ENCODE assay signal across 27 mouse cellular contexts in the genomic region with DNA sequence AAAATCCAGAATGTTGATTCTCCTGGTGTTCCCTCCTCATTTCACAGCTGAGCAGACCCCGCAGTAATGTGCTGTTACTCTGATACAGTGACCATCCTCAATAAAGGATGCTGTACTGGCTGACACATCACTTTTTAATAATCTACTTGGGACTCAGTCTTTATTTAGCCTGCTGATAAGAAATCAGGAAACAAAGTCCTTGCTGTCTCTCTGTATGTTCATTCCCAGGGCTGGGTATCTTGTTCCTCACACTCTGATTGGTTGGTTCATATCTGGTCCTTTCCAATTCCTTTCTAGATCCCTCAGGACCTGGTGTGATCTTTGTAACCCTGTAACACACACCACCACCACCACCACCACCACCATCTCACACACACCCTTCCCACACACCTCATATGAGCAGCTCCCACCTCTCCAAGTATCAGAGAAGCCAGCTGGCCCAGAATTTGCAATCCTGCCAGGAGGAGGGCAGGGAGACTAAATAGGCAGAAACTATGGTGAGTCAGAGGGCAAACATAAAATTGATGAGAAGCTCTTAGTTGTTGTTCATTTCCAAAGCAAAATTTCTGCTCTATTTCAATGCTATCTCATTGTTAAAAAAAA. TPM values are rescaled to one million over a fixed set of nuclear protein-coding genes. Genes with fewer than 3 reads are reported as not detected.
DNase-seq lines count a peak whose midpoint lies in the region; ATAC-seq and TF ChIP-seq lines count a peak whose summit lies in the region.
"Had no signal": no experiment of that assay in that cellular context is flagged by ENCODE, and none has a peak within 500 bp of the region (broad histone marks: within the 10 kb centered on the region; RNA-seq: fewer than 3 reads in every experiment).

No protein-coding gene starts in this region.

- no peak overlapping the region for H3K9ac ChIP-seq in intestine, embryonic 15.5 days
- H3K9ac ChIP-seq in lung, postnatal 0 days (replicated peaks; ENCODE audit: low read depth) = no peak overlapping the region
- no peak overlapping the region for H3K9ac ChIP-seq in forebrain, embryonic 14.5 days (ENCODE audit: low read length)
- H3K9ac ChIP-seq: hindbrain, embryonic 14.5 days; limb, embryonic 13.5 days; midbrain, embryonic 12.5 days; neural tube, embryonic 13.5 days had no signal

- TF ChIP-seq EP300 in lung, postnatal 0 days (IDR thresholded peaks at IDR 0.05) = no peak

- WGBS in intestine, embryonic 15.5 days = 76% methylated on average over 1 of the region's 1 CpGs
- WGBS in lung, postnatal 0 days = 77% methylated on average over 1 of the region's 1 CpGs
- 93% methylated on average over 1 of the region's 1 CpGs for WGBS in forebrain, embryonic 14.5 days

- no peak overlapping the region for H3K4me3 ChIP-seq in intestine, embryonic 15.5 days (replicated peaks)
- no peak overlapping the region for H3K4me3 ChIP-seq in lung, postnatal 0 days (ENCODE audit: low read depth, low read length)
- no peak overlapping the region for H3K4me3 ChIP-seq in forebrain, embryonic 14.5 days (ENCODE audit: low read depth, low read length)
- H3K4me3 ChIP-seq: forebrain, embryonic 10.5 days; gastrocnemius, adult 2 months; layer of hippocampus, adult 2 months; limb, embryonic 13.5 days; megakaryocyte, embryonic 14.5 days; midbrain, embryonic 12.5 days; myocyte; neural tube, embryonic 13.5 days had no signal

- peak; percentile 48 to 51 for DNase-seq in cerebellum, postnatal 10 days
- no peak for DNase-seq in cerebellum, adult 9-11 months
- DNase-seq in NIH3T3 (ENCODE audit: low read depth) = peak; percentile 63
- DNase-seq in lung, postnatal 0 days (ENCODE audit: low spot score) = no peak
- no peak for DNase-seq in forebrain, embryonic 14.5 days (ENCODE audit: low spot score)
- DNase-seq: cerebellum, adult 18-20 months; gastrocnemius, adult 2 months; gastrocnemius, postnatal 36 days; heart, adult 18-20 months; kidney, adult 2 months; kidney, postnatal 36 days; lung, postnatal 4 days; right cerebral cortex, postnatal 4 days had no signal

- no peak overlapping the region for H3K4me2 ChIP-seq in intestine, embryonic 15.5 days (replicated peaks)
- no peak overlapping the region for H3K4me2 ChIP-seq in lung, postnatal 0 days (replicated peaks; ENCODE audit: low read depth, low read length)
- H3K4me2 ChIP-seq in forebrain, embryonic 14.5 days (ENCODE audit: low read length) = no peak overlapping the region
- H3K4me2 ChIP-seq: heart, embryonic 11.5 days; hindbrain, embryonic 14.5 days; limb, embryonic 13.5 days; liver, embryonic 11.5 days; midbrain, embryonic 12.5 days; neural tube, embryonic 13.5 days had no signal

- TF ChIP-seq CTCF in lung, postnatal 0 days (IDR thresholded peaks at IDR 0.05) = no peak

- H3K27me3 ChIP-seq in intestine, embryonic 15.5 days (replicated peaks) = no peaks in the 10 kb centered on the region
- no peaks in the 10 kb centered on the region for H3K27me3 ChIP-seq in lung, postnatal 0 days (replicated peaks; ENCODE audit: insufficient read depth, low read length)
- no peaks in the 10 kb centered on the region for H3K27me3 ChIP-seq in forebrain, embryonic 14.5 days (replicated peaks; ENCODE audit: control insufficient read depth, insufficient read depth, low read length)
- H3K27me3 ChIP-seq: limb, embryonic 13.5 days; megakaryocyte, embryonic 14.5 days; midbrain, embryonic 12.5 days; neural tube, embryonic 13.5 days had no signal

- H3K36me3 ChIP-seq in intestine, embryonic 15.5 days = no peaks in the 10 kb centered on the region
- H3K36me3 ChIP-seq in lung, postnatal 0 days (ENCODE audit: insufficient read depth, low read length) = no peaks in the 10 kb centered on the region
- H3K36me3 ChIP-seq in forebrain, embryonic 14.5 days (ENCODE audit: control insufficient read depth, insufficient read depth, low read length) = no peaks in the 10 kb centered on the region
- H3K36me3 ChIP-seq: forebrain, embryonic 10.5 days; limb, embryonic 13.5 days; midbrain, embryonic 12.5 days; neural tube, embryonic 13.5 days had no signal

- H3K27ac ChIP-seq in intestine, embryonic 15.5 days = peak overlapping the region; percentile 49
- no peak overlapping the region for H3K27ac ChIP-seq in lung, postnatal 0 days (ENCODE audit: low read length)
- no peak overlapping the region for H3K27ac ChIP-seq in forebrain, embryonic 14.5 days (ENCODE audit: low read depth, low read length)
- H3K27ac ChIP-seq: forebrain, embryonic 10.5 days; gastrocnemius, adult 2 months; hindbrain, embryonic 14.5 days; layer of hippocampus, adult 2 months; limb, embryonic 13.5 days; midbrain, embryonic 12.5 days; neural tube, embryonic 13.5 days had no signal

- H3K4me1 ChIP-seq in intestine, embryonic 15.5 days (replicated peaks) = 0 out of 2 replicates have a peak, but pooled peaks cover 6% of the 10 kb centered on the region
- H3K4me1 ChIP-seq in lung, postnatal 0 days (ENCODE audit: insufficient read depth, low read depth, low read length) = no peaks in the 10 kb centered on the region
- H3K4me1 ChIP-seq in forebrain, embryonic 14.5 days (ENCODE audit: control insufficient read depth, insufficient read depth, low read length) = no peaks in the 10 kb centered on the region
- H3K4me1 ChIP-seq: forebrain, embryonic 10.5 days; limb, embryonic 13.5 days; midbrain, embryonic 12.5 days; neural tube, embryonic 13.5 days had no signal

- H3K9me3 ChIP-seq in intestine, embryonic 15.5 days = no peaks in the 10 kb centered on the region
- no peaks in the 10 kb centered on the region for H3K9me3 ChIP-seq in lung, postnatal 0 days (ENCODE audit: low read length)
- no peaks in the 10 kb centered on the region for H3K9me3 ChIP-seq in forebrain, embryonic 14.5 days (replicated peaks; ENCODE audit: control insufficient read depth, low read length)
- H3K9me3 ChIP-seq: forebrain, embryonic 10.5 days; G1E; limb, embryonic 13.5 days; megakaryocyte, embryonic 14.5 days; midbrain, embryonic 12.5 days; neural tube, embryonic 13.5 days had no signal

- ATAC-seq in intestine, embryonic 15.5 days = peak; percentile 26; the same call in 1 of the 2 replicates
- no peak for ATAC-seq in lung, postnatal 0 days
- no peak for ATAC-seq in forebrain, embryonic 14.5 days
- ATAC-seq: forebrain, embryonic 16.5 days had no signal

RNA-seq across cellular contexts. Expression of gene Muc13, which starts 18.0 kb away (rescaled TPM):
- polyA plus RNA-seq in intestine, embryonic 15.5 days (2015; fragmentation: Nextera tagmentation; extraction: Ambion mirVana) = 209 and 261 TPM in 2 replicates
- polyA plus RNA-seq in lung, postnatal 0 days (2015; fragmentation: Nextera tagmentation; extraction: Ambion mirVana) = 0.08 and 0.11 TPM in 2 replicates
- polyA plus RNA-seq in forebrain, embryonic 14.5 days (2014; fragmentation: Nextera tagmentation; extraction: Ambion mirVana) = not detected in 2 replicates
- polyA plus RNA-seq: hindbrain, embryonic 14.5 days; midbrain, postnatal 0 days; neural tube, embryonic 13.5 days had no signal

RNA-seq across cellular contexts. Expression of gene Itgb5, which starts 53.6 kb away (rescaled TPM):
- polyA plus RNA-seq in intestine, embryonic 15.5 days (2015; fragmentation: Nextera tagmentation; extraction: Ambion mirVana) = 35.8 and 36.1 TPM in 2 replicates
- 34.5 and 39.4 TPM in 2 replicates for polyA plus RNA-seq in lung, postnatal 0 days (2015; fragmentation: Nextera tagmentation; extraction: Ambion mirVana)
- 4.7 and 7.0 TPM in 2 replicates for polyA plus RNA-seq in forebrain, embryonic 14.5 days (2014; fragmentation: Nextera tagmentation; extraction: Ambion mirVana)

Comparison
In these comparisons a context has a peak if more than half of its experiments do, and no peak if none do; other contexts are left out.
1. DNase-seq: peak in cerebellum, postnatal 10 days (2 of 2) and NIH3T3 (single experiment); none in cerebellum, adult 9-11 months (single experiment), lung, postnatal 0 days (single experiment) and forebrain, embryonic 14.5 days (single experiment).
2. RNA of gene Muc13, which starts 18.0 kb away (polyA plus RNA-seq): 209 to 261 TPM in intestine, embryonic 15.5 days; 0.08 to 0.11 TPM in lung, postnatal 0 days and not detected in forebrain, embryonic 14.5 days; every median in the first group is over 100 times any median in the second.